Mouse (Mus musculus): Measurements from ENCODE around the gene Ctso.

The Ctso gene

DNA sequence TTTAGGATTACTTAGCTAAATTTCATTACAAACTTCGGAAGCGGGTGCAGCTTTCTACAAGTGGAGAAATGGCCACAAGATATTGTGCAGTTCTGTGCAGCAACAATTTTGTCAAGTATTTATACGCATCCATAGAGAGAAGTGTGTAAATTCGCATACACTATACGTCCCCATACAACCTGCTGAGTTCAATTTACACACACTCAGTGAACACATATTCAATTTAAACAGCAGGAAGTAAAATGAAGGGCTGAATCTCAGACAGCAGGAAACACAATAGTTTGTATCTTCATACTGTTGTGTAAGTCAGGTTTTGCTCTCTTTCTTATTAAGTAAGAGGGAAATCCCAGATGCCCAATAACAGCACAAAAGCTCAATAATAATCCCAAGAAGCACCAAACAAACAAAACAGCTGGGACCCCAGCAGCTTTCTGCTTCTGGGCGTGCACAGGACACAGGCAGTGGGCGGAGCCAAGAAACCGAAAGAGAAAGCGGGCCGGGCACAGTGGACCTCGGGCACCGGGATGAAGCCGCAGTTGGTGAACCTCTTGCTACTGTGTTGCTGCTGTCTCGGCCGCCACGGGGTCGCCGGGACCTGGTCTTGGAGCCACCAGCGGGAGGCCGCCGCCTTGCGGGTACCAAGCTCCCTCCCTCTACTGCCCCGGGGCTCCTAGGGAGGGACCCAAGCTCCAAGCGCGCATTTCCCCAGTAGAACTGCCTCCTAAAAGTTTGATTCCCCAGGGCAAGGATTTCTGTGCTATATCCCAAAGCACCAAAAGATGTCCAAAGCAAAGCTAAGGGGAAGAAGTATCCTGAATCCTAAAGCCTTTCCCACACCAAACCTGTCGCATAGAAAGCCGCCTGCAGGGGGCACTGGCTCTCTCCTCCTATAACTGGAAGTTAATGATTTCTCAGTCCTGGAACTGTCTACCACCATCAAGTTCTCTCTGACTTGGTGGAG is at the start of gene Ctso:
TSS of gene Ctso (plus strand) at position 461 of the 961 bp plus-strand sequence.
- DNase-seq = peak; percentile 91 to 95

DNA sequence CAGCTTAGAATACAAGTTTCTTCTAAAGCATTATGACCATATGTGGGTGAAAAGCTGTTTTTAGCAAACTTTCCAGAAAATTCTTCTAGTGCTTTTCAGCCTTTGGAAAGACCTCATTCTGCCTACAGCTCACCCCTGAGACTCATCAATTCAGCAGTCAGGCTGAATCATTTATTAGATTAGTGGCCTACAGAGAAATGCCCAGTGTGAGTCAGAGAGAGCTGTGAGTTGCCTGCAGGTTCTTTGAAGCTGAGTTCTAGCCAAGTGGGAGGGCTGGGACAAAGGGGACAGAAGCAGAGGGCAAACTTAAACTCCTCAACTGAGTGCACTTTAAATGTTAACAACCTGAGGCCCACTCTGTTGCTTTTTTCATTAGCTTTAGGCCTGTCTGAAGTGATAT is 48.5 kb upstream of the Ctso start:
- DNase-seq = no peak

- DNase-seq = no peak
Measured at GRCm38 (mm10) chr3:81885566-81885965, 46.8 kb upstream of the Ctso start.

DNA sequence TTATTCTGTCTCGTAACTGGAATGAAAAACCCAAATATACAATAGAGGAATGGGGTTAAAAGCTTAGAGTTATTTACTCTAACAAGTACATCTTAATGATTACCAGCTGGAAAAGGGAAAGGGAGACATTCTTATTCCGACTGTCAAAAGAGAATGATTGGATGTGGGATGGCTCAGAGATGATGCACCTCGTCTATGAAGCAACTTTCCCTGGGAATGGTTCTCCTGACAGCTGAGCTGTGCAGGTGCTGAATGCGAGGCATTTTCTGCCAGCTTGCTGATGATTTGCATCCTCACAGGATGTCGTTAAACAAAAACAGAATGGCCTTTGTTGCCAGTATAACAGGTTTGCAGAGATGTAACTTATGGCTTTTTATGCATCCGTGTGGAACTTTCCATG is 43.3 kb upstream of the Ctso start:
- DNase-seq = no peak

GRCm38 (mm10) chr3:81910286-81911036 is 21.9 kb upstream of the Ctso start:
- DNase-seq = no peak

DNA sequence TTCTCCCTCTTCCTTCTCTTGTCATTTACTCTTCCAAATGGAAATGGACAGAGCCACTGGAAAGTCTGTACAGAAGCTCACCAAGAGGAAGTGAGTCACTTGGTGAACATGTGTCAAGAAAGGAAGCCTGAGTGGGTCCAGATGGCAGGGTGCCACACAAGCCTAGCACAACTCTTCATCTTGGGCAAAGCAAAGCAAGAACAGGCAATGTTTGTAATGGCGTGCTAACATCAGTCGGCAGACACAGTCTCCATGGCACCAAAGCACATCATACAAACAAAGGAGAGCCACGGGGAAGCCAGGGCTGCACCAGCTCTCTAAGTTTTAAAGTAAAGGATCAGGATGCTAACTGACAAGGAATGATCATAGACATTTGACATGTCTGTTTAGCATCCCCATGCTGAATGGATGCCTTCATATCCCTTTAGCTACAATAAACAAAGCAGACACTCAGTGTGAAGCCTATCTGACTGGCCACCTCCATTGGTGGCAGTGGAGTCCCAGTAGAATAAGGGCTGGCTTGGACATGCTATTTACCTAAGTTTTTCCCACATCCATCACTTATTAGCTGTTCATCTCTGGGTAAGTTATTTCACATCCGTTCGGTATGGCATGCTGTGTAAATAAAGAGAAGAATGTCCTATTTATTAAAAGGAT is 16.2 kb upstream of the Ctso start:
- no peak for DNase-seq

GRCm38 (mm10) chr3:81917354-81917935 is 15.0 kb upstream of the Ctso start:
- no peak for DNase-seq

DNA sequence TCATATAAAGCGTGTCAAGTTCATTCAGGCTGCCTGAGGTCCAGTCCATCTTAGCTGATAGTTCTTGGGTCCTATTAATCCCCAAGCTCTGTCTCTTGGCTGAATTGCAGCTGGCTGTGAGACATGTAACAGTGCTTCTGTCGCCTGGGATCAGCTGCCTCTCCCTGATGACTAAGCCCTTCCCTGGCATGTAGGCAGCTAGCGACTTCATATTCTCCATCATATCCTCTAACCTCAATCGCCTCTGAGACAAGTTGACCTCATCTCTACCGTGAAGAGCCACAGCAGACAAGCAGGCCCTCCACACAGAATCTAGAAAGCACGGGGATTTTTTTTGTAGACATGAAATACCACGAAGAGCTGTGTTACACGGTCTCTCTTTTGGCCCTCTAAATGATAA is 14.2 kb upstream of the Ctso start:
- no peak for DNase-seq

DNA sequence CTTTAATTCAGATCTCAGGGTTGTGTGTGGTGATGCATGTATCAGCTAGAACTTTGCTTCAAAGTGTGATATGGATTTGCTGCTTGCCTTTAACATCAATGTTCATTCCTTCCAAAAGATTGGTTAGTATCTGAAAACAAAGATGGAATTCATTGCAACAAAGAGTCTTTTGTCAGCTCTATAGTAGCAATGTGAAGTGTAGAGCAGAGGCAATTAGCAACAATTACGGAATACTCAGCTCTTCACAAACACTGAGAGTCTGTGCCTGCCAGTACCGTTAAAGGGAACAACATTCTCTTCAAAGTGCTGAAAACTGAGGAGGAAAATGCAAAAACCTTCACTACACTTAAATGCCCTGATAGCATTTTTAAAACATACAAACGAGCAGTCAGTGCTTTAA is 12.7 kb upstream of the Ctso start:
- DNase-seq = no peak

DNA sequence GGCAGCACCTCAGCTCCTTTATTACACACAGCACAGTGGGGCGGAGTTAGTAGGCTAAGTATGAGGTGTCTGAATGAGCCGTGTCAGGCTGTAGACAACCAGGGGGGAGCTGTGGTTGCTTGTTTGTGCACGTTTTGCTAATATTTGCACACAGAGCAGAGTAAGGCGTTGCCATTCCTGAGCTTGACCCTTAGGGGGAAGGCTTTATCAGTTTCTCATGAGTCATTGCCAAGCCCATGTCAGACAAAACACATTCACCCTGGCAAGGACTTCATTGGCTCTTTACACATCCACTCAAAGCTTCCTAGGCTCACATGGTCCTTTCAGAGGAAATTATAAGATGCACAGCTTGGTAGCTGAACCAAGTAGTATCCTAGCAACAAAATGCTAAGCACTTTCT is 9.5 kb upstream of the Ctso start:
- DNase-seq = no peak

DNA sequence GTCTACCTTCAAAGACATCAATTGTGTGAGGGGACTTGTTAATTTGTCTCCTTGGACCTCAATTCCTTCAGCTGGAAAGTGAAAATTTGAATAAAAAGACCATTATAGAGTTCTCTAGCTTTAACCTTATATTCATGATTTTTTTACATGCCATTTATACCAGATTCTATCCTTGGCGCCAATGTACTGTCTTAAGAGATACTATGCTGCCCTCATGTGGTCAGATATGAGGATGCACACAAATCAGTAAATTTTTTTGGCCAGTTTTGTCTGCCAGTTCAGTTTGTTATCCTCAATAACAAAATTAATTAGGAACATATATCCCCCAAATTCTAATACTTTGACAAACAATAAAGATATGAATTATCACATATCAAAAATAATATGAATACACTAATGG is 7.5 kb upstream of the Ctso start:
- peak; percentile 43 to 61 for DNase-seq

- DNase-seq = no peak
Measured at GRCm38 (mm10) chr3:81925856-81926255, 6.5 kb upstream of the Ctso start.

DNA sequence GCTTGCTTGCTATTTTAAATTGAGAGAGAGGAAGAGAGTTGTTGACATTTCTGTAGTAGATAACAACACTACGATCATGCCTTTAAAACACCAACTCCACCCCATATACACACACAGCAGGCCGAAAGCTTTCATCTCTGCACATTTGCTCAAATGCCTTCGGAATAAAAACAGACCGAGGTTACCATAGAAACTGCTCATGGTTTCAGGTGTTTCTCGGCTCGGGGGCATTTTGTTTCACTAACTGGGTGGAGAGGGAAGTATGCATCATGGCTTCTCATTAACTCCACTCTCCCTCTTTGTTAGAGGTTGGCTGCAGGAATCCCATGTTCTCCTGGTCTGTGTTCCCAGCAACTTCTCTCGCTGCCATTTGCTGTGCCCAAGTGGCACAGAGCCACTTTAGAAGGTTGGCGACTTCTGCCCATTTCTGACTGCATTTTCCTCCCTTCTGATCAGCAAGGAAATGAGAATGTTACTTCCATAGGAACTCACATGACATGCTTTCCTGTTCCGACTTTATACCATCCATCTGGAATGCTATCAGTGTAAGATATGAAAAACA is 5.6 kb upstream of the Ctso start:
- no peak for DNase-seq

DNA sequence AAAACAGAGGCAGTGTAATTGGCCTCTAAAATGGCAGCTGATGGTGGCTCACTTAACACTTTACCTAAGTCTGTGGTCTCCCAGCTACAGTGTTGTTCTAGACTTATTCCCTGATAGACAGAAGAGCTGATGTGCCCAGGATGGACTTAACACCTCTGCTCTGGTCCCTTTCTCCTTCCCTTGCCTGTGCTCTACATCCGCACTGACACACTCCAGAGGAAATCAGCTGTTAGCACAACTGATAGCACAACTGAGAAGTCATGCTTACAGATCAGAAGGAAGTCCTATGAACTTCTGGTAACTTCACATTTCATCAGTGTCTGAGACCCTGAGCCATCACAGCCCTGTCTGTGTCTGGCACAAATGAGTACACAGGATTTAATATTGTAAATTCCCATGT is 3.3 kb upstream of the Ctso start:
- DNase-seq = no peak

DNA sequence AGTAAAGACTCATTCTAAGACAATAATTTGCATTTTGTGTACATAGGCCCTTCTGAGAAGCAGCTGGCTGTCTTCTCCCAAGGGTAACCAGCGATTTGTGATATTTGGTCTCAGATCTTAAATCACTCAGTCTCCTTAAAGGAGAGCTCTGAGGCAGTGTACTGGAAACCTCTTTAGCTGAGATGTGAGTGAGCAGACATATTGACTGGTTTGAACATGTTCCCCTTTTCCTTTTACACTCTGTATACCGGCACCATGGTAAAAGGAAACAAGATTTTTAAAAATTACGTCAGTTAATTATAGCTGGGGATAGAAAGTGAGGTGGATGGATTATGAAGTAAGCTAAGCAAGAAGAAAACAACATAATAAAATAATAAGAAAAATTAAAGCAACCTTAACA is 706 bp upstream of the Ctso start:
- DNase-seq = no peak

DNA sequence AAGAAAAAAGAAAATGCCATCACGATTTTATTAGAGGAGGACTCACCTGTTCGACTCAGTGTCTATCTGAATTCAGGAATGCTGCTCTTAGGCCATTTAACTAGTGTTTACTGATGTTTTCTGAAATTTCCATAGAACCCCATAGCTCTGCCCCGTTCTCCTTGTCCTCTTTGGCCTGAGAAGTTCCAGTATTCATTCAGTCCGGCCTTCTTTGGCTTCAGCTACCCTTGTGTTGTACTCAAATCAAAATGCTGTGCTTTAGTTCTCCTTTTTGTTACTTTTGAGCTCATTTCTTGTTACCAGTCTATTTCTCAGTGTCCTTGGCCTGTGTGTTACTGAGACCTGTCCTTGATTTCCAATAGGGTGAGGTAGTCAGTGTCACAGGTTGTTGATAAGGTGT is 947 bp downstream of the Ctso start:
- DNase-seq = no peak

DNA sequence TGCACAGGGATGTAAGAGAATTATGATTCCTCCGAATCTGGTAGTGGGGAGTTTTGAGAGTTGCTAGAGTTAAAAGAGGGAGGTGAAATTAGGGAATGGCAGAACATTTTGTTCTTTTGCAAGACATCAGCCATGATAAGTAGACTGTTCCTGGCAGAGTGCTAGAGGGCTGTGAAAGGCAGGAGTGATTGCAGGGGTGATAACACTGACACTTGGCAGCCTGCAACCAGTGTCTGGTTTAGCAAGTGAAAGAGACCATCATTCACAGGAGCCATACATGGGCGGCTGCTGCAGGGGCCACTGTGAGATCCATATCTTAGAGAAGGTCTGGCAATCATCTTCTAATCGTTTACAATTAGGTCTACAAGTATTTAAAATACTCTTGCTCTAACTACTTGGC is 6.5 kb downstream of the Ctso start:
- peak in 1 of 2 experiments; percentile 45 for DNase-seq

DNA sequence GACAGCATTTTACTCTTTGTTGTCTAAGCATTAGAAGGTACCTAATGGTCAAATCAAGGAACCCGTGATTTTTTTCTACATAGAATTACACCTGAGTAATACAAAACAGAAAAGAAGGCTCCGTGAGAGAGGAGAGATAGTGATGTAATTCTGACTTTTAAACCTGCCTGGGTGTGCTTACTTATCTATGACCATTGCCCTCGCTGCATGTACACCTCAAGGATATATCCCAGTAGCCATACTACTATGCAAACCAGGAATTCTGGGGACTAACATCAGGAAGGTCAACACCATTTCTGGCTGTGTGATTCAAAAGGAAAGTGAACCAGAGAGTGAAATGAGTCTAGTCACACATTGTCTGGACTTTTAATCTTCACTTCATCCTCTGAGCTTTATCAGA is 9.9 kb downstream of the Ctso start:
- no peak for DNase-seq

GRCm38 (mm10) chr3:81943097-81943496 is 10.7 kb downstream of the Ctso start:
- no peak for DNase-seq

DNA sequence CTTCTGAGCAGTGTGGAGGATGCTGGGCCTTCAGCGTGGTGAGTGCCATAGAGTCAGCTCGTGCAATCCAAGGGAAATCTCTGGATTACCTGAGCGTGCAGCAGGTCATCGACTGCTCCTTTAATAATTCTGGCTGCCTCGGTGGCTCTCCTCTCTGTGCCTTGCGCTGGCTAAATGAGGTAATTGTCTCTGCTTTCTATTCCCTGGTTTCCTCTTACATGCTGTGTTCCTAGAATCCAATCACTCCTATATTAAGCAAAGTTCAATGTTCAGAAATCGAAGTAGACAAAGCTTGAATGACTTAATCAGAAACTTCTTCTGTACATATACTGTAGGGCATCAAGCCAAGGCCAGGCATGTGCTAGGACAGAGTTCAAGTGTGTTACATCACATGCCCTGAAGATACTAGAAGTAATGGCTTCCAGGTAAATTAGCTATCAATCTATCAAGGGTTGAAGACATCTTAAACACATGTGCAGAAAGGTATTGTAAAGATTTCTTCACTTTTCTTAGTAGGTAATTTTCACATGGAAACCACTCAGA is 12.5 kb downstream of the Ctso start:
- no peak for DNase-seq

GRCm38 (mm10) chr3:81949048-81949447 is 16.6 kb downstream of the Ctso start:
- no peak for DNase-seq

DNA sequence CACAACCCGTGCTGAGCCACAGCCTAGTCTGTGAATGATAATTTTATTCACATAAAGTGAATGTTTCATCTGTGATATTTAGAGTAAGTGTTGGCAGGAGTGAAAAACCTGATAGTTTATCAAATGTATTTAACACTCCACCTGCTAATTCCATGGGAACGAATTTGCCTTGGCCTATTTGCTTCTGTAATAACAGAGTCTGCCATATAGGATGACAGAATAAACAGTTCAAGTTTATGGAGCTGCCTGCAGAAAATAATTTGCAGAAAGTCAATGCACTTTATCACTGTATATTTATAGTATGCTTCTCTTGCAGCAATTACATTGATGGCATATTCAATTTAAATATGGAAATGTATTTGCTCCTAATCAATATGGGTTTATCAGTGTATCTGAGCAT is 19.4 kb downstream of the Ctso start:
- DNase-seq = no peak

DNA sequence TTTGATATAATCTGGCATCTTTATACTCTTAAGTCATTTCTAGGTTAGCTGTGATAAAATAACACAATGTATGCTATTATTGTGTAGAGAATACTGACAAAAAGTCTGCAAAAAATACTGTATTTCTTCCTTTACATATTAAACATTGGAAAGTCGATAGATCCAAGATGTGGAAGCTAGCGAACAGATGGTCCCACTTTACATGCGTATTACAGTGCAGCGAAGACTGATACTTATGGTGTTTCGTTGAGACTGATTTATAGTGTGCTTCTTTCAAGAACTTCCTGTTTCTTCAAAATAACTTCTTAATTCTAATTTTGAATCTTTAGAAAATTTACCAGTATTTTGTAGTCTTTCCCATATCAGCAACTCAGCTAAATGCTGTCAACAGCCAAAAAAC is 25.1 kb downstream of the Ctso start:
- DNase-seq = no peak
